12 mouse cellular contexts compared by ENCODE assay signal in genomic region chr6:134039351-134039750, GRCm38 (mm10). TPM values are rescaled to one million over a fixed set of nuclear protein-coding genes. Genes with fewer than 3 reads are reported as not detected.
DNase-seq lines count a peak whose midpoint lies in the region; ATAC-seq lines count a peak whose summit lies in the region.
"Had no signal": no experiment of that assay in that cellular context is flagged by ENCODE, and none has a peak within 500 bp of the region (broad histone marks: within the 10 kb centered on the region; RNA-seq: fewer than 3 reads in every experiment).

No protein-coding gene starts in this region.

- H3K4me1 ChIP-seq in hindbrain, embryonic 12.5 days: peaks cover 66% of the 10 kb centered on the region
- H3K4me1 ChIP-seq in hindbrain, embryonic 11.5 days (replicated peaks; ENCODE audit: control insufficient read depth, insufficient read depth, low read length): peaks cover 6% of the 10 kb centered on the region
- H3K4me1 ChIP-seq in megakaryocyte, embryonic 14.5 days: peaks cover 64% of the 10 kb centered on the region
- peaks cover 70% of the 10 kb centered on the region for H3K4me1 ChIP-seq in limb, embryonic 13.5 days
- H3K4me1 ChIP-seq in stomach, embryonic 16.5 days (ENCODE audit: control insufficient read depth, insufficient read depth, low read length): peaks cover 46% of the 10 kb centered on the region
- H3K4me1 ChIP-seq in midbrain, embryonic 11.5 days (ENCODE audit: control insufficient read depth, insufficient read depth, low read length): peaks cover 32% of the 10 kb centered on the region

- H3K4me2 ChIP-seq in hindbrain, embryonic 12.5 days (replicated peaks): peak overlapping the region; percentile 61; the same call in 1 of the 2 replicates
- no peak overlapping the region for H3K4me2 ChIP-seq in hindbrain, embryonic 11.5 days (replicated peaks; ENCODE audit: low read depth, low read length)
- peak overlapping the region; percentile 72 for H3K4me2 ChIP-seq in limb, embryonic 13.5 days (replicated peaks)
- H3K4me2 ChIP-seq in stomach, embryonic 16.5 days (ENCODE audit: low read depth, low read length): peak overlapping the region; percentile 66; the same call in 1 of the 2 replicates
- H3K4me2 ChIP-seq in midbrain, embryonic 11.5 days: no peak overlapping the region
- H3K4me2 ChIP-seq: embryonic facial prominence, embryonic 15.5 days; midbrain, embryonic 15.5 days had no signal

- H3K4me3 ChIP-seq in hindbrain, embryonic 12.5 days: no peak overlapping the region
- H3K4me3 ChIP-seq in hindbrain, embryonic 11.5 days (ENCODE audit: low read depth, low read length): no peak overlapping the region
- peak overlapping the region; percentile 97 for H3K4me3 ChIP-seq in megakaryocyte, embryonic 14.5 days (replicated peaks)
- no peak overlapping the region for H3K4me3 ChIP-seq in limb, embryonic 13.5 days
- H3K4me3 ChIP-seq in stomach, embryonic 16.5 days (replicated peaks; ENCODE audit: low read length): no peak overlapping the region
- no peak overlapping the region for H3K4me3 ChIP-seq in midbrain, embryonic 11.5 days (ENCODE audit: low read depth, low read length)
- H3K4me3 ChIP-seq: embryonic facial prominence, embryonic 15.5 days; midbrain, embryonic 15.5 days had no signal

- ATAC-seq in hindbrain, embryonic 12.5 days (ENCODE audit: low FRiP score): no peak
- ATAC-seq in hindbrain, embryonic 11.5 days (ENCODE audit: low FRiP score): no peak
- no peak for ATAC-seq in megakaryocyte, adult 5-6 weeks (ENCODE audit: poor library complexity, severe bottlenecking)
- no peak for ATAC-seq in limb, embryonic 13.5 days (ENCODE audit: low FRiP score, low read depth)
- ATAC-seq in stomach, embryonic 16.5 days (ENCODE audit: insufficient read depth, low FRiP score): no peak
- no peak for ATAC-seq in midbrain, embryonic 11.5 days (ENCODE audit: low FRiP score)
- ATAC-seq: midbrain, embryonic 15.5 days had no signal

- no peak overlapping the region for H3K27ac ChIP-seq in hindbrain, embryonic 12.5 days
- H3K27ac ChIP-seq in hindbrain, embryonic 11.5 days (ENCODE audit: low read depth, low read length): no peak overlapping the region
- H3K27ac ChIP-seq in limb, embryonic 13.5 days: no peak overlapping the region
- 0 out of 2 replicates have a peak overlapping the region, but pooled peaks have one; percentile 16 for H3K27ac ChIP-seq in stomach, embryonic 16.5 days (ENCODE audit: low read length)
- no peak overlapping the region for H3K27ac ChIP-seq in midbrain, embryonic 11.5 days (ENCODE audit: low read depth, low read length)
- H3K27ac ChIP-seq: embryonic facial prominence, embryonic 15.5 days; midbrain, embryonic 15.5 days had no signal

- no peaks in the 10 kb centered on the region for H3K9me3 ChIP-seq in hindbrain, embryonic 12.5 days (replicated peaks)
- no peaks in the 10 kb centered on the region for H3K9me3 ChIP-seq in hindbrain, embryonic 11.5 days (ENCODE audit: control insufficient read depth, low read length)
- H3K9me3 ChIP-seq in megakaryocyte, embryonic 14.5 days: no peaks in the 10 kb centered on the region
- no peaks in the 10 kb centered on the region for H3K9me3 ChIP-seq in limb, embryonic 13.5 days
- no peaks in the 10 kb centered on the region for H3K9me3 ChIP-seq in stomach, embryonic 16.5 days (replicated peaks; ENCODE audit: control insufficient read depth, low read length)
- H3K9me3 ChIP-seq in midbrain, embryonic 11.5 days (ENCODE audit: control insufficient read depth, low read length): no peaks in the 10 kb centered on the region
- H3K9me3 ChIP-seq: embryonic facial prominence, embryonic 15.5 days; G1E; midbrain, embryonic 15.5 days had no signal

- WGBS in hindbrain, embryonic 12.5 days: 72% methylated on average over 8 of the region's 8 CpGs
- WGBS in hindbrain, embryonic 11.5 days: 72% methylated on average over 8 of the region's 8 CpGs
- 74% methylated on average over 8 of the region's 8 CpGs for WGBS in limb, embryonic 13.5 days
- 65% methylated on average over 8 of the region's 8 CpGs for WGBS in stomach, embryonic 16.5 days
- 85% methylated on average over 8 of the region's 8 CpGs for WGBS in midbrain, embryonic 11.5 days

- DNase-seq in hindbrain, embryonic 11.5 days (ENCODE audit: low spot score): no peak
- DNase-seq in spleen, postnatal 10 days (ENCODE audit: low spot score in 2 of 2): no peak
- DNase-seq in midbrain, embryonic 11.5 days (ENCODE audit: low spot score, missing footprints): no peak
- DNase-seq: cerebellum, adult 8-10 months had no signal

- no peak overlapping the region for H3K9ac ChIP-seq in hindbrain, embryonic 12.5 days
- H3K9ac ChIP-seq in hindbrain, embryonic 11.5 days (ENCODE audit: low read depth, low read length): no peak overlapping the region
- no peak overlapping the region for H3K9ac ChIP-seq in limb, embryonic 13.5 days
- peak overlapping the region; percentile 56 for H3K9ac ChIP-seq in stomach, embryonic 16.5 days (ENCODE audit: low read length)
- H3K9ac ChIP-seq in midbrain, embryonic 11.5 days (ENCODE audit: low read length): no peak overlapping the region
- H3K9ac ChIP-seq: embryonic facial prominence, embryonic 15.5 days; midbrain, embryonic 15.5 days had no signal

- H3K27me3 ChIP-seq in hindbrain, embryonic 12.5 days: no peaks in the 10 kb centered on the region
- no peaks in the 10 kb centered on the region for H3K27me3 ChIP-seq in hindbrain, embryonic 11.5 days (ENCODE audit: control insufficient read depth, insufficient read depth, low read length)
- no peaks in the 10 kb centered on the region for H3K27me3 ChIP-seq in megakaryocyte, embryonic 14.5 days (replicated peaks)
- H3K27me3 ChIP-seq in limb, embryonic 13.5 days: no peaks in the 10 kb centered on the region
- H3K27me3 ChIP-seq in stomach, embryonic 16.5 days (ENCODE audit: control insufficient read depth, insufficient read depth, low read length): no peaks in the 10 kb centered on the region
- no peaks in the 10 kb centered on the region for H3K27me3 ChIP-seq in midbrain, embryonic 11.5 days (ENCODE audit: control insufficient read depth, insufficient read depth, low read length)
- H3K27me3 ChIP-seq: embryonic facial prominence, embryonic 15.5 days; midbrain, embryonic 15.5 days had no signal

- H3K36me3 ChIP-seq in hindbrain, embryonic 12.5 days: no peaks in the 10 kb centered on the region
- no peaks in the 10 kb centered on the region for H3K36me3 ChIP-seq in hindbrain, embryonic 11.5 days (ENCODE audit: control insufficient read depth, insufficient read depth, low read length)
- peaks cover 4% of the 10 kb centered on the region for H3K36me3 ChIP-seq in megakaryocyte, embryonic 14.5 days (replicated peaks; ENCODE audit: low read length)
- H3K36me3 ChIP-seq in limb, embryonic 13.5 days: no peaks in the 10 kb centered on the region
- no peaks in the 10 kb centered on the region for H3K36me3 ChIP-seq in stomach, embryonic 16.5 days (ENCODE audit: control insufficient read depth, insufficient read depth, low read length)
- H3K36me3 ChIP-seq in midbrain, embryonic 11.5 days (ENCODE audit: control insufficient read depth, insufficient read depth, low read length): no peaks in the 10 kb centered on the region
- H3K36me3 ChIP-seq: embryonic facial prominence, embryonic 15.5 days; midbrain, embryonic 15.5 days had no signal

RNA-seq across cellular contexts. Expression of gene Etv6, which starts 3.9 kb away (rescaled TPM):
- 11.7 and 13.1 TPM in 2 replicates for polyA plus RNA-seq in hindbrain, embryonic 12.5 days (2016; fragmentation: Nextera tagmentation; extraction: Ambion mirVana)
- 13.0 and 13.2 TPM in 2 replicates for polyA plus RNA-seq in hindbrain, embryonic 11.5 days (2014; fragmentation: Nextera tagmentation; extraction: Ambion mirVana)
- polyA plus RNA-seq in megakaryocyte, embryonic 14.5 days (2012; ENCODE audit: insufficient read depth, low replicate concordance): 152 and 256 TPM in 2 replicates
- 51.9 and 66.7 TPM in 2 replicates for total RNA-seq in megakaryocyte, adult 5-6 weeks (2015)
- 32.9 and 42.3 TPM in 2 replicates for total RNA-seq in megakaryocyte, adult 5-6 weeks (2017)
- polyA plus RNA-seq in limb, embryonic 13.5 days (2015; fragmentation: Nextera tagmentation; extraction: Ambion mirVana): 11.5 and 15.4 TPM in 2 replicates
- polyA plus RNA-seq in stomach, embryonic 16.5 days (2015; fragmentation: Nextera tagmentation; extraction: Ambion mirVana): 10.4 and 13.9 TPM in 2 replicates
- 14.0 and 15.1 TPM in 2 replicates for polyA plus RNA-seq in midbrain, embryonic 11.5 days (2014; fragmentation: Nextera tagmentation; extraction: Ambion mirVana)

Comparison
In these comparisons a context has a peak if more than half of its experiments do, and no peak if none do; other contexts are left out.
1. H3K4me2 ChIP-seq: peak in hindbrain, embryonic 12.5 days (single experiment), limb, embryonic 13.5 days (single experiment) and stomach, embryonic 16.5 days (single experiment); none in hindbrain, embryonic 11.5 days (single experiment) and midbrain, embryonic 11.5 days (single experiment).